Mouse (Mus musculus) hindbrain, embryonic 16.5 days (tissue): ENCODE data around the gene 2610001J05Rik. TPM values are rescaled to one million over a fixed set of nuclear protein-coding genes. Genes with fewer than 3 reads are reported as not detected.
A peak's percentile ranks its signal among the peaks of the same experiment; 100 is the strongest.

Source experiments
- ATAC-seq: fragments of 200-750 bp; cut with Nextera tagmentation; 2 replicates; pipeline ENCODE4 v1.8.0; 2017; ENCODE audit warnings: moderate TSS enrichment, moderate library complexity
- H3K27ac ChIP-seq: fragments of 300-500 bp; sonication (generic); 2 replicates; pipeline ENCODE4 v1.5.1; 2014; ENCODE audit warnings: low read depth, mild to moderate bottlenecking, control low read depth, low read length, moderate library complexity
- H3K27me3 ChIP-seq: fragments of 300-500 bp; sonication (generic); replicated peaks from 2 replicates; pipeline ENCODE4 v1.6.1; 2014; ENCODE audit warnings: low read length; ENCODE audit not compliant: control insufficient read depth, insufficient read depth
- H3K36me3 ChIP-seq: fragments of 300-500 bp; sonication (generic); 2 replicates; pipeline ENCODE4 v1.6.1; 2014; ENCODE audit warnings: mild to moderate bottlenecking, low read length, moderate library complexity, mixed read lengths; ENCODE audit not compliant: control insufficient read depth, insufficient read depth
- H3K4me1 ChIP-seq: fragments of 300-500 bp; sonication (generic); 2 replicates; pipeline ENCODE4 v1.6.1; 2014; ENCODE audit warnings: low read depth, low read length; ENCODE audit not compliant: control insufficient read depth, insufficient read depth
- H3K4me2 ChIP-seq: fragments of 300-500 bp; sonication (generic); 2 replicates; pipeline ENCODE4 v1.6.1; 2014; ENCODE audit warnings: mild to moderate bottlenecking, low read length, control low read depth, moderate library complexity
- H3K4me3 ChIP-seq: fragments of 300-500 bp; sonication (generic); 2 replicates; pipeline ENCODE4 v1.5.1; 2014; ENCODE audit warnings: mild to moderate bottlenecking, low read length, control low read depth, moderate library complexity
- H3K9ac ChIP-seq: fragments of 300-500 bp; sonication (generic); 2 replicates; pipeline ENCODE4 v1.6.1; 2014; ENCODE audit warnings: low read depth, mild to moderate bottlenecking, control low read depth, low read length, moderate library complexity
- H3K9me3 ChIP-seq: fragments of 300-500 bp; sonication (generic); 2 replicates; pipeline ENCODE4 v1.6.1; 2014; ENCODE audit warnings: mild to moderate bottlenecking, low read length, moderate library complexity; ENCODE audit not compliant: control insufficient read depth
- WGBS: fragments of 180-500 bp; shearing (Covaris S2); extraction: QIAGEN DNeasy Blood & Tissue Kit; methylation state at CpG from one replicate; pipeline ENCODE4 v1.1.7; 2014; 5-methylcytosine and 5-hydroxymethylcytosine counted together
- polyA plus RNA-seq: library from polyadenylated mRNA; unstranded; fragments of >200 nt; fragmentation: Nextera tagmentation; extraction: Ambion mirVana; gene quantifications from 2 replicates; pipeline ENCODE4 v1.2.1, GENCODE M21; 2015

2610001J05Rik gene
- polyA plus RNA-seq, 1 experiment from 2014 or later = 107 TPM

DNA sequence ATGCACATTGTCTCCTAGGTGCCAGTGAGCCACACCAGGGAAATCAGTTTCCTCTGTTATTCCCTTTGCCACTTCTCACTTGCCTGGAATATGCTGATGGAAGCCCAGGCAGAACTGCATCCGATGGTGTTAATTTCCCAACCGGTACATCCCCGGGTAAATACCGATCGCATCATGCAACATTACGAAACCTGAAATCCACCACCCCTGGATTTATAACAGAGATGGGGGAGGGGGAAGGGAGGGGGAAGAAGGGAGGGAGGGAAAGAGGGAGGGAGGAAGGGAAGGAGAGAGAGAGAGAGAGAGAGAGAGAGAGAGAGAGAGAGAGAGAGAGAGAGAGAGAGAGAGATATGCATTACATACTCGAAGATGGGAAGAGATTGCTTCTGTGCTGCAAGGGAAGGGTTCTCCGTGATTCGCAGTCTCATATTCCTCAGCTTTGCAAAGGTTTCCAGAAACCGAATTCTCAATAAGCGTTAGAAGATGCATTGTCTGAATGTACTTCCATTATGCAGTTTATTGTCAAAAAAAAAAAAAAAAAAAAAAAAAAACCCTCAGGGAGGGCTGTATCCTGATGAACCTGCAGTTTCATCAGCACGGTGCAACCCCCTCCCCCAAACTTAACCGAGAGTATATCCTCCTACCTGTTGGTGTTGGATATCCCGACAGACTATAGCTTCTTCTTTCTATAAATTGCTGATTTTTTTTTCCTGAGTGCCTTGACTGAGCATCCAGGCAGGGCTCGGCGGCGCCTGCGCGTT is 33.2 kb downstream of the 2610001J05Rik start:
- Histone ChIP-seq H3K27ac (peak overlapping the region; percentile 99), H3K9me3 (no peaks in the 10 kb centered on the region), H3K4me3 (peak overlapping the region; percentile 69), H3K9ac (peak overlapping the region; percentile 96), H3K4me2 (peak overlapping the region; percentile 84), H3K4me1 (peaks cover 5% of the 10 kb centered on the region; the same call in 1 of the 2 replicates), H3K27me3 (no peaks in the 10 kb centered on the region), H3K36me3 (no peaks in the 10 kb centered on the region)
- under 1% methylated on average over 19 of the region's 19 CpGs for WGBS
- ATAC-seq = peak; percentile 16

DNA sequence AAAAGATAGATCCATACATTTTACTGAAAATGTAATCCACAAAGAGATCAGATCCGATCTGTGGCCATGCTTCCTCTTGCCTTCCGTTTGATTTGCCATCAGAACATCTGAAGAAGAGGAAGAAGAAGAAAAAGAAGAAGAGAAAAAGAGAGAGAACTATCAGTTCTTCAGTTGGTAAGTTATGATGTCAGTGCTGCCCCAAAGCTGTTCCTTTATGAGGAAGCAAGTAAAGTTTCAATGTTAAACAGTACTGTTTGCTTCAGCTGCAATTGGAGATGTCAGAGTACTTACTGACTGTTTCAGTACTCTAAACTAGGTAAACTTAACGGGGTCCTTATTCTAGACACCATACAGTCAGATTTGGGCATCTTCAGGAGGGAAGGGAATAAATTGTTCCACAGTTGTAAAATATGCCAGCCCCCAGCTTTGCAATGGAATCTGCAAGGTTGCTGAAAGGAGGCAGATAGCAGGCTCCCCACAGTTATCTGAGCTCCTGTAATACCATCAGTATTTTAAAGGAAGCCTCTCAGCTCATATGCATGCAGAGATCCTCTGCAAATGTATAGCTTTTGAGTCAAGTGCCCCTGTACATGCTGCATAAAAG is 34.2 kb downstream of the 2610001J05Rik start:
- H3K4me3 ChIP-seq = peak overlapping the region; percentile 69
- H3K27ac ChIP-seq = peak overlapping the region; percentile 99
- no peak for ATAC-seq

DNA sequence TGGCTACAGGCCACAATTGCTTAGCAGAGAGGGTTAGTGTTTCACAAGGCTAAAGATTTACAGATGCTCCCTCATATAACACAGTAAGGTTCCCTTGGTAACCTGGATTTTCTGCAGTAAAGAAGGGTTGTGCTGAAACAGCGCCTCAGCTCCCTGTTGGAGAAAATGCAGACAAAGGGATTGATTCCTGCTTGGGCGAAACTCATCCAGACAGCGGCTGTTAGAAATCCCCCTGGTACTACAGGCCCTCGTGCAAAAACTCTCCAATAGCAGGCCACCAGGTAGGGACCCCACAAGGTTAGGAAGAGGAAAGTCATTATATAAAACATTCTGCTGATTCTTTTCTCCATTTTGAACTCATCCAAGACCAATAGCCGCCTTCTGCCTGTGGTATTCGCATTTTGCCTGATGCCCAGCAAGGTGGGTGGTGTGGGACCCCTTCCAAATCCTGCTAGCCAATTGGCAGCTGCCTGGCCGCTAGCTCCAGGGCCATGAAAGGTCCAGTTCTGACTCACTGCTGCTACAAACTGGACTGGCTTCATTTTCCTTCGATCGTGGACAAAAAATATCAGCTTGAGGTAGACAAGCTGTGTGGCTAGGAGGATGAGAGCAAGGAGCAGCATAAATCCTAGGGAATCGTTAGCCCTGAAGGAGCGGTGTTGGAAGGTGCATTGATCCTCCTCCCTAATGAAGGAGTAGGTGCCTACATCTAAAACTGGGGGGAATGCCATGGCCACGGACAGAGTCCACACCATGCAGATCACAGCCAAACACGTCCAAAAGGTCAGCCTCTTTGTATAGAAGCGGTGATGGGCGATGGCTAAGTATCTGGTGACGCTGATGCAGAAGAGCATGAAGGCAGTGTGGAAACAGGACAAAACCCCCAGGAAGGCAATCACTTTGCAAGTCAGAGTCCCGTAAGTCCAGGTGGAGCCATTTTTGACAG is 35.3 kb downstream of the 2610001J05Rik start:
- peaks cover 9% of the 10 kb centered on the region for H3K4me1 ChIP-seq
- peak overlapping the region; percentile 69 for H3K4me3 ChIP-seq
- no peaks in the 10 kb centered on the region for H3K9me3 ChIP-seq
- 35% methylated on average over 17 of the region's 17 CpGs for WGBS
- H3K27me3 ChIP-seq = no peaks in the 10 kb centered on the region
- H3K4me2 ChIP-seq = peak overlapping the region; percentile 84
- ATAC-seq = peak; percentile 50
- H3K36me3 ChIP-seq = no peaks in the 10 kb centered on the region
- H3K9ac ChIP-seq = peak overlapping the region; percentile 96
- H3K27ac ChIP-seq = peak overlapping the region; percentile 99

More for the DNA sequence above, 34.2 kb downstream of the 2610001J05Rik start:
- Histone ChIP-seq H3K27me3 (no peaks in the 10 kb centered on the region), H3K36me3 (no peaks in the 10 kb centered on the region), H3K9me3 (no peaks in the 10 kb centered on the region), H3K4me2 (peak overlapping the region; percentile 84), H3K4me1 (peaks cover 9% of the 10 kb centered on the region), H3K9ac (peak overlapping the region; percentile 96)
- 56% methylated on average over 3 of the region's 3 CpGs for WGBS

DNA sequence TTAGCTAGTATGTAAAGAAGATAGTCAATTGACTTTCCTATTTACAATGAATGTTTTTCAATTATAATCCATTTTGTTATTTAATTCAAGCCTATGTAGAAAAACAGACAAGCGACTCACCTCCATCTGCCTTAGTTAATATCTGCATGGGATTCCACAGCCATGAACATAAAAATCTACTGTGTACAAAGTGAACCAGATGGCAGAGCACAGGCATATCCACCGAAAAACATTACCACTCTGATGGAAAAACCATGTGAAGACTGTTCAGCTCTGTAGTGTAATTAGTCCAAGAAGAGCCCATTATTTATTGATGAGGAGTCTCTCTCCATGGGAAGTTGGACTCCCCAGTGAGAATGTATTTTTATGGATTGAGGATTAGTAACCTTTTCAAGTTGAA is 38.5 kb downstream of the 2610001J05Rik start:
- no peak for ATAC-seq
- WGBS = 53% methylated on average over 2 of the region's 2 CpGs
- H3K27me3 ChIP-seq = no peaks in the 10 kb centered on the region
- H3K27ac ChIP-seq = no peak overlapping the region
- no peaks in the 10 kb centered on the region for H3K9me3 ChIP-seq
- H3K4me2 ChIP-seq = peak overlapping the region; percentile 51
- H3K36me3 ChIP-seq = no peaks in the 10 kb centered on the region
- H3K4me1 ChIP-seq = peaks cover 9% of the 10 kb centered on the region
- no peak overlapping the region; the same call in 1 of the 2 replicates for H3K4me3 ChIP-seq
- no peak overlapping the region for H3K9ac ChIP-seq

- no peak overlapping the region for H3K4me2 ChIP-seq
- H3K27ac ChIP-seq = no peak overlapping the region
- no peak for ATAC-seq
- H3K4me1 ChIP-seq = peaks cover 9% of the 10 kb centered on the region
- WGBS = 84% methylated on average over 1 of the region's 1 CpGs
- H3K9ac ChIP-seq = no peak overlapping the region
- H3K36me3 ChIP-seq = no peaks in the 10 kb centered on the region
- H3K9me3 ChIP-seq = no peaks in the 10 kb centered on the region
- H3K4me3 ChIP-seq = no peak overlapping the region
- H3K27me3 ChIP-seq = no peaks in the 10 kb centered on the region
Measured at GRCm38 (mm10) chr6:13828877-13829276, 42.4 kb downstream of the 2610001J05Rik start.

Other genes starting within 250 kb of the 2610001J05Rik start
- 15.0 and 18.4 TPM in 2 replicates for gene Bmt2, start 193.6 kb downstream of the 2610001J05Rik start, polyA plus RNA-seq
- 95.1 and 99.5 TPM in 2 replicates for gene Gpr85, start 31.6 kb downstream of the 2610001J05Rik start, polyA plus RNA-seq